Mouse (Mus musculus): ENCODE data around the gene Smoc2. TPM values are rescaled to one million over a fixed set of nuclear protein-coding genes. Genes with fewer than 3 reads are reported as not detected.

Smoc2 gene
- 32.3 and 33.3 TPM in 2 replicates for polyA plus RNA-seq (2012; rRNA removed)

DNA sequence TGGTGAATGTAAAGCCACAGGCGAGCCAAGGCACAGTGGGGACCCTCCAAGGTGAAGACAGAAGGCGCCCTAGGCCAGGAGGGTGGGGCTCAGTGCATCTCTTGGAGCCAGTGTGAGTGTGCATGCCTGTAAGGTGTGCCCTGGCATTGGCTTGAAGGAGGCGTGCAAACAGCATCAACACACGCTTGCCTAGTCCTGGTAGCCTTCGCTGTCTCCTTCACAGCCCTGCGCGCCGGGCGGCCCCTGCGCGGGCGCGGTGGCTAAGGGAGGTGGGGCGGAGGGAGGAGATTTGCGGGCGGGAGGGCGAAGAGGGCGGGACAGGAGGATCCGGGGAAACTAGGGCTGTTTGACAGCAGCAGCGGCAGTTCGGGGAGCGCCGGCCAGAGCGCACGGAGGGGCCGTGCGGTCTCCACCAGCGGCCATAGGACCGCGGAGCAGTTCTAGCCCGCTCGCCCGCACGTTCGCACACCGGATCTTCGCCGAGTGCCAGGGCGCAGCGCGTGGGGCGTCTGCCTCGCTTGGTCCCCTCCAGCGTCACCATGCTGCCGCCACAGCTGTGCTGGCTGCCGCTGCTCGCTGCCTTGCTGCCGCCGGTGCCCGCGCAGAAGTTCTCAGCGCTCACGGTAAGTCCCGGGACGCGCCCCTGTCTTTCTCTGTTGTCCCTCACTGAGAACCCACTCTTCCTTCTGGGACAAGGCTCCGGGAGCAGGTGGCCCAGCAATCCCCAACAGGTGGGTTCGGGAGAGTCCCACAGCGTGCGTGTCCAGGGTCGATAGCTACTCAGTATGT, at the start of gene Smoc2:
TSS of gene Smoc2 (plus strand) at position 330 of the 789 bp plus-strand sequence.

Other genes starting within 250 kb of the Smoc2 start
- not detected in 2 replicates for gene Gm7358, start 220.0 kb upstream of the Smoc2 start, polyA plus RNA-seq (2012; rRNA removed)
- 24.4 and 24.6 TPM in 2 replicates for gene Dact2, start 75.2 kb upstream of the Smoc2 start, polyA plus RNA-seq (2012; rRNA removed)

Data from colon, adult 2 months (tissue).